Mouse (Mus musculus) forebrain, embryonic 13.5 days (tissue): ENCODE measurements around the gene Gulp1. TPM values are rescaled to one million over a fixed set of nuclear protein-coding genes. Genes with fewer than 3 reads are reported as not detected.

Experiments used
- ATAC-seq: fragments of 200-750 bp; cut with Nextera tagmentation; 2 replicates; pipeline ENCODE4 v1.8.0; 2017
- H3K27ac ChIP-seq: fragments of 300-500 bp; sonication (generic); 2 replicates; pipeline ENCODE4 v1.5.1; 2015; ENCODE audit warnings: inconsistent platforms, mild to moderate bottlenecking, moderate library complexity
- H3K27me3 ChIP-seq: fragments of 300-500 bp; sonication (generic); 2 replicates; pipeline ENCODE4 v1.6.1; 2015; ENCODE audit warnings: mild to moderate bottlenecking, inconsistent platforms
- H3K36me3 ChIP-seq: fragments of 300-500 bp; sonication (generic); 2 replicates; pipeline ENCODE4 v1.6.1; 2015; ENCODE audit warnings: mild to moderate bottlenecking, inconsistent platforms; ENCODE audit not compliant: poor library complexity, severe bottlenecking
- H3K4me1 ChIP-seq: fragments of 300-500 bp; sonication (generic); 2 replicates; pipeline ENCODE4 v1.6.1; 2015; ENCODE audit warnings: inconsistent platforms
- H3K4me2 ChIP-seq: fragments of 300-500 bp; sonication (generic); 2 replicates; pipeline ENCODE4 v1.6.1; 2015; ENCODE audit warnings: inconsistent platforms, mild to moderate bottlenecking, moderate library complexity
- H3K4me3 ChIP-seq: fragments of 300-500 bp; sonication (generic); 2 replicates; pipeline ENCODE4 v1.5.1; 2015; ENCODE audit warnings: mild to moderate bottlenecking, inconsistent platforms
- H3K9ac ChIP-seq: fragments of 300-500 bp; sonication (generic); 2 replicates; pipeline ENCODE4 v1.6.1; 2015; ENCODE audit warnings: mild to moderate bottlenecking, inconsistent platforms
- H3K9me3 ChIP-seq: fragments of 300-500 bp; sonication (generic); replicated peaks from 2 replicates; pipeline ENCODE4 v1.6.1; 2016; ENCODE audit warnings: inconsistent platforms
- WGBS: fragments of 180-500 bp; shearing (Covaris S2); methylation state at CpG from one replicate; pipeline ENCODE4 v1.1.7; 2015; 5-methylcytosine and 5-hydroxymethylcytosine counted together
- polyA plus RNA-seq: library from polyadenylated mRNA; unstranded; fragments of >200 nt; fragmentation: Nextera tagmentation; extraction: Ambion mirVana; gene quantifications from 2 replicates; pipeline ENCODE4 v1.2.1, GENCODE M21; 2015

The Gulp1 gene
- polyA plus RNA-seq, 1 experiment from 2014 or later: 9.4 TPM

DNA sequence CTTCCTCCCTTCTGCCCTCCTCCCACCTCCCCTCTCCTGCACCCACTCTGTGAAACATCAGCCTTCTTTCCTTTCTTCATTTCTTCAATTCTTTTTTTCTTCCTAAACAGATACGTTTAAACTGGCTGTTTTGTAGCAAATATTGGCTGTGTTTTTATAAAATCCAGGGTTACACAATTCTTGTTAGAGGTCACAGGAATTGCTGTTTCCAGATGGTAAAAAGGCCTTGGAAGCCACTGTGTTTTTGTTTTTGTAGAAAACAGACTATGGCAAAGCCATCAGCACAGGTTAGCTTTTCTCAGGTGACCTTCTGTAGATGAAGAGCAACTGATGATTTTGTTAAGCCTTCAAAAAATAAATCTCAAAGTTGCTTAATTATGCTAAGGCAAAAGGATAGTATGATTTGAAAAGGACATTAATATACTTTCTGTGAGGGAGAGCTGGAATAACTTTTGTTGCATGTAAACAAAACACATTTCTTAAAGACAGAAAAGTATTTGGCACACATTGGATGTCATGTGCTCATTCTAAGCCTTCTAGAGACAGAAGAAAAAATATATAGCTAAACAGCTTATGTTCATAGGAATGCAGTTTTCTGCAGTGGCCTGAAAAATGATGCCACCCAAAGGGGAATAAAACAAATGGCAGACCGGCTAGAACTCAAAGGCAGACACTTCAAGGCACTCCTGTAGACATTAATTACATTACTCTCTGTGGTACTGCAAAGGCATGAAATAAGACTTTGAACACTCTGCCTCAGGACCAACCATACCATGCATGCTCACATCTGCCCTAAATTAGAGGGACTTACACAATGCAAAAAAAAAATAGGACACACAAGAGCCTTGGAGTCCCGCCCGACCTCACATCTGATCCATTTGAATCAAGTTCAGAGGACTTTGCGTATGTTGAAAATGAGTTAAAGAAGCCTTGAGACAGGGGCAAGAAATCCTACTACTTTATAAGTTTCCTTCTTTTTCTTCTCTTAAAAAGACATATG lies 199.7 kb downstream of the Gulp1 start:
- Histone ChIP-seq H3K27ac (no peak overlapping the region), H3K4me1 (no peaks in the 10 kb centered on the region), H3K36me3 (no peaks in the 10 kb centered on the region), H3K4me2 (no peak overlapping the region), H3K9ac (no peak overlapping the region), H3K27me3 (no peaks in the 10 kb centered on the region), H3K9me3 (no peaks in the 10 kb centered on the region), H3K4me3 (no peak overlapping the region)
- no peak for ATAC-seq
- WGBS: 91% methylated on average over 5 of the region's 5 CpGs

DNA sequence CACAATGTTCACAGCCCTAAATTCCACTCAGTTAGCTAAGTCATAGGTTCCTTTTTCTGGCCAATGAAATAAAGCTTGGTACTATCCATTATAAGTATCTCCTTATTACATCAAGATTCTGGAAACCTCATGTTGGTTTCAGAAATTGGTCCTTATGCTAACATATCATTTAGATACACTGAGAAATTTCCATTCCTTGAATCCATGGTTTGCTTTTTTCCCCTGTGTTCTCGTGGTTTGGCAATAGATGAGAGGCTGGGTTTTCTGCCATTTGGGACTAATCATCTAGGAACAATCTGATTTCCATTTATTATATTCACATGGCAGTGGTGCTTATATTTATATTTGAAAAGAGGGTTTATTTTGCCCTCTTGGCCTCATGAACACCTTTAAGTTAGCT lies 226.9 kb downstream of the Gulp1 start:
- no peak for ATAC-seq
- no peaks in the 10 kb centered on the region for H3K9me3 ChIP-seq
- H3K9ac ChIP-seq: no peak overlapping the region
- no peak overlapping the region for H3K27ac ChIP-seq
- no peaks in the 10 kb centered on the region for H3K36me3 ChIP-seq
- H3K4me1 ChIP-seq: no peaks in the 10 kb centered on the region
- H3K4me3 ChIP-seq: no peak overlapping the region
- 72% methylated on average over 1 of the region's 1 CpGs for WGBS
- no peaks in the 10 kb centered on the region for H3K27me3 ChIP-seq
- H3K4me2 ChIP-seq: no peak overlapping the region

DNA sequence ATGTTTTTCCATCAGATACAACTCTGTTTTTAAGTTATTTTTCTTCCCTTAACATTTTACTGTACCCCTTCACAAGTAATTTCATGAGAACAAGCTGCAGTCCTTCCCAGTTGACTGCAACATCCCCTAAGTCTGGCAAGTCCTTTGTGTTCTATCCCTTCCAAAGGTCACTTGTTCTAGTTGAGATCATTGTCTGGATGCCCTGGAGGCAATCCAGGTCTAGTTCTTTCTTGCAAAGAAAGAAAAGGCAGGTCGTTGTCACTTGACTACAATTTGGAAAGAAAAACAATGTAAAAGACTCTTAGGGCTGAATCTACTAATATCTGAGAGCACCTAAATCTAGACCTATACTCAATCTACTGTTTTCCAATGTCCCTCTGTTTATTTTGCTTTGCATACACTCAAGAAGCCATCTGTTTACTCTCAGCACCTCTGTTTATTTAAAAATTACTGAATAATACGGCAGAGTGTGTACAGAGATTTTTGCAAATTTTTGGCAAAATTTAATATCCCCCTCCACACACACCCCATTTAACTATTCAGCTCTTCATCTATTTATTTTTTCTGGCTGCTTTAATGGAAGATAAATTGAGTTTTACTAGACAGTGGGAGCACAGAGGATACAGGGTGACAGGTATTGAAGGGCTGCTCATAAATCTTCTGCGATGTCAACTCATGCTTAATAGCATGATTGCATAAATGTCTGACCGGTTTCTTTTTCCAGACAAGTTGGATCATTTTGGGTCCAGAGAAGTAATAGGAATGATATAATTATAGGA lies 252.5 kb downstream of the Gulp1 start:
- H3K36me3 ChIP-seq: no peaks in the 10 kb centered on the region

DNA sequence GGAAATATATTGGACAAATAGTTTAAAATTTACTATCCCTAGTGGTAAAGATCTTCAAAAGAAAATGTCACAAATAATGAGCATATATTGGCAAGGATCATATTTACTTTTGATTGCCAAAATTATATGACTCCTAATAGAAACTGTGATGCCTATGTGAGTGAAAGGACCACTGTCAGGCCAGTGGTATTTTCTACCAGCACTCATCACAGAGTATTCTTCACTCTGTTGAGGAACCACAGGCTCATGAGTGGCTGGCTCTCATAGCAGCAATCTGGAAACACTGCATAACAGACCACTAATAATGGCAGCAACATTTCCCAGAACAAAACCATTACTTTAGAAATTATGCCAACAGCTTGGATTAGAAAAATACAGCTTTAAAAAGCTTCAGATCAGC lies 255.1 kb downstream of the Gulp1 start:
- H3K9ac ChIP-seq: no peak overlapping the region
- no peak for ATAC-seq

More for the DNA sequence above, 252.5 kb downstream of the Gulp1 start:
- Histone ChIP-seq H3K27ac (no peak overlapping the region), H3K4me3 (no peak overlapping the region), H3K4me1 (no peaks in the 10 kb centered on the region), H3K9ac (no peak overlapping the region), H3K4me2 (no peak overlapping the region), H3K9me3 (no peaks in the 10 kb centered on the region), H3K27me3 (no peaks in the 10 kb centered on the region)
- WGBS: 89% methylated on average over 4 of the region's 4 CpGs
- ATAC-seq: no peak

DNA sequence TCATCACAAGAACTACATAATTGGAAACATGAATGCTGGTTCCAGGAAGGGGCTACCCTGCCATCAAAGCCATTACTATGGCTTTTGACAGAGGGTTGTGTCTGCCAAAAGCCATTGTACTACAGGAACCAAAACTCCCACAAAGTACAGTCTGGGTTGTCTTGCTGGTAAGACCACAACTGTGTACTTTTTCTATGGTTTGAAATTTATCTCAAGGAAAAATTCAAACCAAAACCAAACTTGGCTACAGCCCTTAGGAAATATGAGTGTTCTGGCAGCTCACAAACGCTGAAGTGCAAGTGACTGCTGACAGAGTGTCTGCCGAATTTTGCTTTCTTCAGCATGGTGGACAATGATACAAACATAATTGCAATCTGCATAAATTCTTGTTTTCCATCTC lies 259.0 kb downstream of the Gulp1 start:
- Histone ChIP-seq H3K4me3 (no peak overlapping the region), H3K27ac (no peak overlapping the region), H3K9me3 (no peaks in the 10 kb centered on the region), H3K4me2 (no peak overlapping the region), H3K4me1 (no peaks in the 10 kb centered on the region), H3K36me3 (no peaks in the 10 kb centered on the region), H3K9ac (no peak overlapping the region), H3K27me3 (no peaks in the 10 kb centered on the region)
- no peak for ATAC-seq
- 87% methylated on average over 2 of the region's 2 CpGs for WGBS

More for the DNA sequence above, 255.1 kb downstream of the Gulp1 start:
- Histone ChIP-seq H3K4me3 (no peak overlapping the region), H3K27ac (no peak overlapping the region), H3K36me3 (no peaks in the 10 kb centered on the region), H3K27me3 (no peaks in the 10 kb centered on the region), H3K4me1 (no peaks in the 10 kb centered on the region), H3K9me3 (no peaks in the 10 kb centered on the region), H3K4me2 (no peak overlapping the region)

DNA sequence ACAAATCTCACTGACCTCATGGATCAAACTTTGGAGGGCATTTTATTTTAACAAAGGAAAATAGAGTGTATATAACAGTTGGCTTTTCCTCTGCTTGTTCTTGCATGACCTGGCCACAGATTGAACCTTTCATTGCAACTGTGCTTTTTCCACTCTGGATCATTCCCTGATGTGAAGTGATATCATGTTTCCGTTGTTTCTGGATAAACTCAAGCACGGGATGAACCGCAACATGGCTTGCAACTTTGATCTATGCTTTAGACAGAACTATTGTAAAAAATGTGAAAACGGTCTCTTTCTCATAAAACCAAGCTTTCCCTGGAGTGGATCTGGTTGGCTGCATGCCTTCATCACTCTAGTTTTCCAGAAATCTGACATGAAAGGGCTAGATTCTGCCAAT lies 282.6 kb downstream of the Gulp1 start:
- no peak for ATAC-seq
- H3K4me1 ChIP-seq: no peaks in the 10 kb centered on the region
- H3K9ac ChIP-seq: no peak overlapping the region
- no peaks in the 10 kb centered on the region for H3K9me3 ChIP-seq
- H3K27me3 ChIP-seq: no peaks in the 10 kb centered on the region
- no peak overlapping the region for H3K4me3 ChIP-seq
- no peak overlapping the region for H3K27ac ChIP-seq
- no peaks in the 10 kb centered on the region for H3K36me3 ChIP-seq
- 86% methylated on average over 4 of the region's 4 CpGs for WGBS
- H3K4me2 ChIP-seq: no peak overlapping the region
